In the genomic region with DNA sequence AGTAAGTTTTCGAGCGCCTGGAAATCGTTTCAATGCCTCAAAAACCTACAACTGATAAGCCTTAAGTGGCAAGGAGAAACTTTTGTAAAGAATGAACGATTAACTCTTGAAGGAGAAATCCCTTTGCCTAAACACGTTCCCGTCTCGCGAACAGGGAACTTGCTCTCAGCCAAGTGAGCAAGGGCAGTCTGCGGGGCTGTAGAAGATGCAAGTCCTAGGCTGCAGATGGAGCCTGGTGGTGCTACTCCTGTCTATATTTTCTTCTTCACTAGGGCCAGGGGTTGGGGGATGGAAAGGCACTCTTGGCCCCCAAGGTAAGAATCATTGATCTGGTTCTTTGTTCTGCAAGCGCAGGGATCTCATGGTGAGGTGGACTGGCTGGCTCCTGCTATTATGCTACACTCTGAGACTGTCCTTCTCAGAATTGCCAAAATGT, we compare ENCODE assay signal across 12 mouse cellular contexts.
DNase-seq lines count a peak whose midpoint lies in the region; ATAC-seq and TF ChIP-seq lines count a peak whose summit lies in the region.
"Had no signal": no experiment of that assay in that cellular context is flagged by ENCODE, and none has a peak within 500 bp of the region (broad histone marks: within the 10 kb centered on the region; RNA-seq: fewer than 3 reads in every experiment).

No protein-coding gene starts in this region.

- TF ChIP-seq CTCF in forebrain, postnatal 0 days (IDR thresholded peaks at IDR 0.05; ENCODE audit: low read depth), result no peak

- no peaks in the 10 kb centered on the region for H3K9me3 ChIP-seq in forebrain, postnatal 0 days (ENCODE audit: low read length)
- H3K9me3 ChIP-seq: liver, embryonic 13.5 days had no signal

- H3K4me1 ChIP-seq in forebrain, postnatal 0 days (ENCODE audit: insufficient read depth), result peaks cover 10% of the 10 kb centered on the region; the same call in 1 of the 2 replicates

- H3K36me3 ChIP-seq in forebrain, postnatal 0 days (ENCODE audit: insufficient read depth), result no peaks in the 10 kb centered on the region
- H3K36me3 ChIP-seq: liver, embryonic 13.5 days had no signal

- H3K9ac ChIP-seq in forebrain, postnatal 0 days, result no peak overlapping the region
- H3K9ac ChIP-seq: liver, embryonic 13.5 days had no signal

- ATAC-seq in forebrain, postnatal 0 days, result no peak
- ATAC-seq in erythroid progenitor cell, adult 5-6 weeks (replicated peaks; ENCODE audit: low FRiP score, poor library complexity, severe bottlenecking), result no peak

- peak overlapping the region; percentile 83; the same call in 1 of the 2 replicates for H3K4me3 ChIP-seq in forebrain, postnatal 0 days (ENCODE audit: low read depth, low read length)
- H3K4me3 ChIP-seq: erythroblast, embryonic 14.5 days; liver, embryonic 13.5 days had no signal

- 5% methylated on average over 10 of the region's 10 CpGs for WGBS in forebrain, postnatal 0 days

- no peak overlapping the region for H3K4me2 ChIP-seq in forebrain, postnatal 0 days (ENCODE audit: low read depth)
- H3K4me2 ChIP-seq: liver, embryonic 13.5 days had no signal

- no peak overlapping the region for H3K27ac ChIP-seq in forebrain, postnatal 0 days (ENCODE audit: low read depth, low read length)
- H3K27ac ChIP-seq: liver, embryonic 13.5 days had no signal

- peak; percentile 28 for DNase-seq in embryo, embryonic 10 days (ENCODE audit: low spot score)
- no peak for DNase-seq in embryo, embryonic 10.5 days (ENCODE audit: low spot score)
- DNase-seq in kidney, adult 9 months, result peak; percentile 15
- no peak for DNase-seq in kidney, postnatal 25 days
- DNase-seq in ES-CJ7 (ENCODE audit: low read depth, low spot score), result peak; percentile 14
- DNase-seq in forebrain, postnatal 0 days, result no peak
- DNase-seq in layer of hippocampus, adult 9-10 months (ENCODE audit: low spot score), result no peak
- DNase-seq: cerebellum, adult 9-11 months; liver, embryonic 13.5 days; spleen, adult 18-20 months had no signal

- peaks cover 21% of the 10 kb centered on the region for H3K27me3 ChIP-seq in forebrain, postnatal 0 days (ENCODE audit: insufficient read depth, low read length)

Comparison
In these comparisons a context has a peak if more than half of its experiments do, and no peak if none do; other contexts are left out.
1. DNase-seq: peak in embryo, embryonic 10 days (single experiment), kidney, adult 9 months (single experiment) and ES-CJ7 (single experiment); none in embryo, embryonic 10.5 days (single experiment), kidney, postnatal 25 days (0 of 2), forebrain, postnatal 0 days (single experiment) and layer of hippocampus, adult 9-10 months (single experiment).